Mouse (Mus musculus): ENCODE data around the gene Lpcat3. TPM values are rescaled to one million over a fixed set of nuclear protein-coding genes. Genes with fewer than 3 reads are reported as not detected.

The Lpcat3 gene
- polyA plus RNA-seq, 1 experiment from 2014 or later: 45.7 TPM

DNA sequence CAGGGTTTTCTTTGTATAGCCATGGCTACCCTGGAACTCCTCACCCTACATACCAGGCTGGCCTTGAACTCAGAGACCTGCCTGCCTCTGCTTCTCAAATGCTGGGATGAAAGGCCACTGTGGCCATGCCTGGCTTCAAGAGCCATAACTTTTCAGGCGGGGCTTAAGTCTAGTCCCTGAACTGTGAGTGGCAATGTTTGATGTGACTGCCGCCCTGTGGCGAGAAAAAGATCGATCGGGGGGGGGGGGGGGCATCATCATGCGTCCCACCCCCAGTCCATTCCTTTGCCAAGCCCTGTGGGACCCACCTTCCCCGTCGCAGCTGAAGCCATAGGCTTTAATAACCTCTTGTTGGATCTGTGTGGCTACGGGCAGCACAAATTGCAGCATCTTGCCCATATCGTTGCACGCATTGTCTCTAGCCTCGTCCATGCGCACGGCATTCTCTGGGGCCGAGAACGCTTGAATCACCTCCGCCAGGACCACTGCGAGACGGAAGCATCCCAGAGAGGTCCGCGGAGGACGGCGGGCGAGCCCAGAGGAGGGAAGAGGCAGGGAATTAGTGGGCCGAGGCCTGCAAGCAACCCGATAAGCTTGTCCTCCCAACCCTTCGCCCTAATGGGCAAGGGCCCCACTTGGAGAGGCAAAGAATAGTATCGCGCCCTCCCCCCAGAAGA is 77.5 kb downstream of the Lpcat3 start:
- Histone ChIP-seq H3K36me3 (peaks cover 41% of the 10 kb centered on the region), H3K4me3 (peak overlapping the region; percentile 66), H3K9me3 (replicated peaks) (no peaks in the 10 kb centered on the region), H3K27me3 (ENCODE audit: low read depth, poor library complexity, severe bottlenecking) (no peaks in the 10 kb centered on the region), H3K27ac (peak overlapping the region; percentile 98), H3K4me1 (peaks cover 44% of the 10 kb centered on the region)
- DNase-seq (ENCODE audit: low spot score): no peak
- 1% methylated on average over 29 of the region's 29 CpGs for WGBS

DNA sequence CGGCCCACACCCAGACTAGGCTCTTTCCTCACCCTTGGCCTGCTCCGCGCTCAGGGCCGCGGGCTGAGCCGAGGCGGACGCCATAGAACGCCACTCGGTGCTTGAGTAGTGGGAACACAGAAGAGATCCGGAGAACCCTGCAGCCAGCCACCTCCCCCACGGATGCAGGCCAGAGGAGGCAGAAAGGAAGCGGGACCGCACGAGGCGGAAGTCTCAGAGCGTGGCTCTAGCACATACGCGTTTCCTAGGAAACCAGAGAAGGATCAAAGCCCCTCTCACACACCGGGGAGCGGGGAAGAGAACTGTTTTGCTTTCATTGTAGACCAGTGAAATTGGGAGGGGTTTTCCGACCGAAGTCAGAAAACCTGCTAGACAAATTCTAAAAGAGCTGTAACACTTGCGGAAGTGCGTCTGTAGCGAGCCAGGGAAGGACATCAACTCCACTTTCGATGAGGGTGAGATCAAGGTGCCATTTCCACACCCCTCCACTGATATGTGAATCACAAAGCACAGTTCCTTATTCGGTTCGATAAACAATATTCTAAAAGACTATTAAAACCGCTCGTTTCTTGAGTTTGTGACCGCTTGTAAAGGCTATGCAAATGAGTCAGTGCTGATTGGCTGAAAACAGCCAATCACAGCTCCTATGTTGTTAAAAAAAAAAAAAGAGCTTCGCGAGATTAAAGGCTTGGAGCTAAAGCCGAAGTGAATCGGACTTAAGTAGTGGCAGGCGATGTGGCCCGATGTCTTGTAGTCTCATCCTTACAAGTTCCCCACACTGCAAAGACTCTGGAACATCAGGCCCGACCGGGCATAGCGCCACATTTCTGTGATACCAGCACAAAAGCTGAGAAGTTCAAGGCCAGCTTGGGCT is 78.3 kb downstream of the Lpcat3 start, which contains the start of gene Grcc10:
Gene Grcc10, minus strand, starts transcription at position 487 of the 874 bp plus-strand sequence.
- no peaks in the 10 kb centered on the region for H3K27me3 ChIP-seq (ENCODE audit: low read depth, poor library complexity, severe bottlenecking)
- H3K4me1 ChIP-seq: peaks cover 52% of the 10 kb centered on the region
- H3K9me3 ChIP-seq (replicated peaks): no peaks in the 10 kb centered on the region
- peaks cover 41% of the 10 kb centered on the region for H3K36me3 ChIP-seq
- WGBS: under 1% methylated on average over 41 of the region's 41 CpGs
- peak within 1 kb of the TSS; percentile 66 for H3K4me3 ChIP-seq
- peak within 1 kb of the TSS; percentile 98 for H3K27ac ChIP-seq
- DNase-seq (ENCODE audit: low spot score): peak; percentile 93

DNA sequence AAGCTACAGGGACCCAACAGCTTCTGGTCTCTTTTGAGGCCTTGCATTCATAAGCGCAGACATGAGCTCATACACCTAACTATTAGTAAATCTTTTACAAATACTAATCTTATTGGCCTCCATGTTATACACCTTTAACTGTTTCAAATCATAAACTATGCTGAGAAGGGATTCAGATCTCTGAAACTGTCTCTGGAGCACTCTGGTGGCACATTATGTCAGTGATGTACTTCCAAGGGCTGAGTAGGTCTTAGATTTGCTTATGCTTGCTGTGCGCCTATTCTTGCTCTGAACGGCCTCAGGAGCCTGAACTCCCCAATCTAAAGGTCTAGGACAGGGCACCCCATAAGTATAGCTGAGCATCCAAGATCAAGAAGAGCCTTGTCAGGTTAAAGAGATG is 79.0 kb downstream of the Lpcat3 start:
- H3K4me3 ChIP-seq: peak overlapping the region; percentile 66
- H3K36me3 ChIP-seq: peaks cover 47% of the 10 kb centered on the region
- no peaks in the 10 kb centered on the region for H3K9me3 ChIP-seq (replicated peaks)
- H3K27ac ChIP-seq: peak overlapping the region; percentile 98
- no peak for DNase-seq (ENCODE audit: low spot score)
- H3K4me1 ChIP-seq: peaks cover 59% of the 10 kb centered on the region
- 72% methylated on average over 3 of the region's 3 CpGs for WGBS
- H3K27me3 ChIP-seq (ENCODE audit: low read depth, poor library complexity, severe bottlenecking): no peaks in the 10 kb centered on the region

DNA sequence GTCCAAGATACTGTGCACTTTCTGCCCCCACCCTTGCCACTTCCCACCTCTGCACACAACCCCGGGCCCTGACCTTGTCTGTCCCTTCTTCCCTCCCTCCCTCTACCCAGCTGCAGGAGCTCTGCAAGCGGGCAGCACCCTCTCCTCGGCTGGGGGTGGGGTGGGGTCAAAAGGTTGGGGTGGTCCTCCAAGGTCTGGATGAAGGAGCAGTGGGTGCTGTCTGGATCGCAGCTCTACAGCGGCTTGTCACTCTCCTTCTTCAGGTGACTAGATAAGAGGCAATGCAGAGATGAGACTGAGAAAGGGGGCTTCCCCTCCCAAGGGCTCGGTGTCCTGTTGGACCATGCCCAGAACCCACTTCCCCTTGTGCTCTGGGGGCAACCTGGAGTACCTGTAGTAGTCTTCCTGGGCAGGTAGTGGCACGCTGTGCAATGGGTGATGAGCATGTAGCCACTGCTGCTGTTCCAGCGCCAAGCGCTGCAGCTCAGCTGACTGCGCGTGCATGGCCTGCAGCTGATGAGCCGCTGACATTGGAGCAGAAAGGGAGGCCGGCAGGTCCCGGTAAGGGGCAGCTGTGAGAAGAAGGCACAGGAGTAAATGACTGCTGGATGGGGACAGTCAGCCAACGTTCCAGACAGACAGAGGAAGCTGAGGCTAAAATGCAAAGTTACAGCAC is 80.2 kb downstream of the Lpcat3 start:
- H3K9me3 ChIP-seq (replicated peaks): no peaks in the 10 kb centered on the region
- WGBS: 91% methylated on average over 15 of the region's 15 CpGs
- no peak overlapping the region for H3K27ac ChIP-seq
- H3K4me3 ChIP-seq: no peak overlapping the region
- no peaks in the 10 kb centered on the region for H3K27me3 ChIP-seq (ENCODE audit: low read depth, poor library complexity, severe bottlenecking)
- DNase-seq (ENCODE audit: low spot score): no peak
- peaks cover 66% of the 10 kb centered on the region for H3K4me1 ChIP-seq
- peaks cover 58% of the 10 kb centered on the region for H3K36me3 ChIP-seq

DNA sequence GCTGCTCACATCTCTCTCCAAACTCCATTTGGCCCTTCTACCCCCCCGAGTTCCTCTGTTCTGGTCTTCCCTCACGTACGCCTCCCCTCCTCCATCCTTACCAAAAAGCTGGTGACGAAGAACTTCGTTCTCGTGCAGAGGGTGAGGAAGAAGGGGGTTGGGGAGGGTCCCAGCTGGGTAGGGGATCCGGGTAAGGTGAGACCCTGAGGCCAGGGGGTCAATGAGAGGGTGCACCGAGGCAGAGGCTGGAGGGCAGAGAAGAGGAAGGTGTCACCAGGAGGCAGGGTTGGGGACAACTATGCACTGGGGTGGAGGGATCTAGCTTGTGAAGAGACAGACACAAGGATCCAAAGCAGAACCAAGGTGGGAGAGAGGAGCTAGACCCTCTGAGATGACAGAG is 80.8 kb downstream of the Lpcat3 start:
- WGBS: 84% methylated on average over 8 of the region's 8 CpGs
- Histone ChIP-seq H3K4me1 (peaks cover 61% of the 10 kb centered on the region), H3K9me3 (replicated peaks) (no peaks in the 10 kb centered on the region), H3K36me3 (peaks cover 61% of the 10 kb centered on the region), H3K4me3 (no peak overlapping the region), H3K27me3 (ENCODE audit: low read depth, poor library complexity, severe bottlenecking) (no peaks in the 10 kb centered on the region), H3K27ac (no peak overlapping the region)
- DNase-seq (ENCODE audit: low spot score): no peak

DNA sequence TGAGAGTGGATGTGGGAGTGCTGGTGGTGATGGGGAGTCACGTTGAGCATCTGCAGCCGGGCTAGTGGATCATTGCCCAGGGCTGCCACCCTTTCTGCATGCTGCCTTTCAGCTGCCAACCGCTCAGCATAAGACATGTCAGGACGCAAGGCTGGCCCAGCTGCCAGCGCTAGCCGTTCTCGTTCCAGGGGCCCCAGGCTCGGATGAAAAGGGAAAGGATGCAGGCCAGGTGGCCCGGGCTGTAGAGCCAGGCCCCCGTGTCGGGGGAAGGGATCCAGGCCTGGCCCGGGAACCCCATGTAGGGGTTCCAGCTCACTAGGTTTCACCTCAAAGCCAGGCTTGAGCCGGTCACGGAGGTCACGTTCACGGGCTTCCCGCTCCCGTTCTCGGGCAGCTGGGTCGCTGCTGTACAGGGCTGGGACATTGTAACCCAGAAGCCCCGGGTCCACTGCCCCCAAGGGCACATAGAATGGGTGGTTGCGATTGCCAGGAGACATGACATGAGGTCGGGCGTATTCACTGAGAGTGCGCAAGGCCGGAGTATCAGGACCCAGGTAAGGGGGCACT is 82.0 kb downstream of the Lpcat3 start:
- Histone ChIP-seq H3K27ac (peak overlapping the region; percentile 96), H3K9me3 (replicated peaks) (no peaks in the 10 kb centered on the region), H3K36me3 (peaks cover 64% of the 10 kb centered on the region), H3K4me1 (peaks cover 49% of the 10 kb centered on the region), H3K27me3 (ENCODE audit: low read depth, poor library complexity, severe bottlenecking) (no peaks in the 10 kb centered on the region), H3K4me3 (peak overlapping the region; percentile 66)
- no peak for DNase-seq (ENCODE audit: low spot score)
- WGBS: 71% methylated on average over 26 of the region's 26 CpGs

DNA sequence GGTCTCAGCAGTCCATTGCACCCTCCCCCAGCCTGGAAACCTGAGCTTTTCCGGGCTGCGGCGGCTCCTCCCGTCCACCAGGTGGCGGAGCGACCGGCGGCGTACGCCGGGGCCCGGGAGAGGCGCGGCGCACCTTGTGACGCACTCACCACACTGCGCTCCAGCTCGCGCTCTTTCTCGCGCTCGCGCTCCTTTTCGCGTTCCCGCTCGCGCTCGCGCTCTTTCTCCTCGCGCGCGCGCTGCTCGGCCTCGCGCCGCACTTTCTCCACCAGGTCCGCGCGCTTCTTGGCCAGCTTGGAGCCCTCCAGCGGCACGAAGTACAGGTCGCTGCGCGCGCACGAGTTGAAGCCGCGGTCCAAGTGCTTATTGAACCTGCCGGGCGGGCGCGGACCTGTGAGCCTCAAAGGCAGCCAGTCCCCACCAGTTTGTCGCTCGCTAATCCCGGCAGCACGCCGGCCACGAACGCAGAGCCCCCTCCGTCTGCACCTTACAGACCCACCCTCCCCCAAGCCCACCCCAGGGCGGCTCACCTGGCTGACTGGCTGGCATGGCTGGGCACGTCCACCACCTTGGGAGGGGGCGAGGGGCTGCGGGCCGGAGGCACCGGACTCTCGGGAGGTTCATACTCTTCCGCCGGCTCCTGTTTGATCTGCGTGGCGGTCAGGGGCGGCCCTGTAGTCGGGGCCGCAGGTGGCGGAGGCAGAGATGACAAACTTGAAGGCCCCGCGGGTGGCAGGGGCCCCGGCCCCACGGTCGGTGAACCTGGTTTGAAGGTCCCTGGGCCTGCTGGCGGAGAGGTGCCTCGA is 82.9 kb downstream of the Lpcat3 start:
- peaks cover 42% of the 10 kb centered on the region for H3K4me1 ChIP-seq
- H3K36me3 ChIP-seq: peaks cover 72% of the 10 kb centered on the region
- 1% methylated on average over 85 of the region's 85 CpGs for WGBS
- DNase-seq (ENCODE audit: low spot score): peak; percentile 95
- H3K27ac ChIP-seq: peak overlapping the region; percentile 96
- H3K9me3 ChIP-seq (replicated peaks): no peaks in the 10 kb centered on the region
- no peaks in the 10 kb centered on the region for H3K27me3 ChIP-seq (ENCODE audit: low read depth, poor library complexity, severe bottlenecking)
- peak overlapping the region; percentile 66 for H3K4me3 ChIP-seq

DNA sequence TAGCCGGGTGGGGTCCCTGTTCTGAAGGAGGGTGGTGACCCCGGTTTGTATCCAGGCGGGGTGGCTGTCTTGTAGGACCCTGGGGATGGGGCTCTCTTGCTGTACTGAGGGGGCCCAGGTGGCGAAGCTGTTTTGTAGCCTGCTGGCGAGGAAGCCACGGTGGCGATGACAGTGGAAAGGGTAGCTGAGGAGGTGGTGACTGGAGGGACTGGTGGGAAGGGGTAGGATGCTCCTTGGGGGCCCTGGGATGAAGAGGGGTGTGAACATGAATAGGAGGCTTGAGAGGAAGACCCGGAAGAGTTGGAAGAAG is 83.4 kb downstream of the Lpcat3 start:
- H3K9me3 ChIP-seq (replicated peaks): no peaks in the 10 kb centered on the region
- no peak for DNase-seq (ENCODE audit: low spot score)
- H3K4me1 ChIP-seq: peaks cover 42% of the 10 kb centered on the region
- H3K27me3 ChIP-seq (ENCODE audit: low read depth, poor library complexity, severe bottlenecking): no peaks in the 10 kb centered on the region
- 19% methylated on average over 8 of the region's 8 CpGs for WGBS
- H3K4me3 ChIP-seq: peak overlapping the region; percentile 66
- peaks cover 77% of the 10 kb centered on the region for H3K36me3 ChIP-seq
- peak overlapping the region; percentile 96 for H3K27ac ChIP-seq

DNA sequence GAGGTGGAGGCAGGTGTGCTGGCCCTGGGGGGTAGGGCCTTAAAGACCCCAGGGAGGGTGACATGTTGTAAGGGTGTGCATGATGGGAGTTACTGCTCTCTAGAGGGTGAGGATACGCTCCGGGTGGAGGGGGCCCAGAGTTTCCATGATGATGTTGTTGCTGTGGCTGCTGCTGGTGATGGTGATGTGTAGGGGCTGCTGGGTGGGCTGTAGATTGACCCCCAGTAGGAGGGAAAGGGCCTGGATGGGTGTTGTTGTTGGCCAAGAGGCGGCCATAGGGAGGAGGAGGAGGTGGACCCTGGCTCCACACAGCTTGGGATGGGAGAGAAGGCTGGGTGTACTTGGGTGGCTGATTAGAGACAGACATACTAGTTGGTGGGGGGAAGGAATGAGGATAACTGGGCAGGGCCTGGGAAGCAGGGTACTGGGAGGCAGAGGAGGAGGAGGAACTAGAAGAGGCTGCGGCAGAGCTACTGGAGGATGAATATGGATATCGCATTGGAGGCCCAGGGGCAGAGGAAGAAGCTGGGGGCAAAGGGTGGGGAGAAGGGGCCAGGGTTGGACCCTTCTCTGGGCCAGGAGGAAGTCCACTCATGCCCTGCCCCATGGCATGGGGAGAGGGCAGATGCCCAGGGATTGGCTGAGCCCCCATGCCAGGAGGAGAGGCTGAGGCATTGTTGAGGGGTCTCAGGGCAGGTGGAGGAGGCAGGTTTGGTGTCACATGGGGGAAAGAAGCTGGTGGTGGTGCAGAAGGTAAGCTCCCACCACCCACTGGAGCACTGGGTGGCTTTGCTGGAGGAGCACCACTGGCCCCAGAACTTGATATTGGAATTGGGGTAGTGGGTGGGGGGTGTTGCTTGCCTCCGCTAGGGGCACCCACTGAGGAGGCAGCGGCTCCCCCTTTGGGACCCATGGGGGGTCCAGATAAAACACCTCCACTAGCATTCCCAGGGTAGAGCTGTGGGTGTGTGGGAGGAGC is 84.1 kb downstream of the Lpcat3 start:
- peaks cover 80% of the 10 kb centered on the region for H3K36me3 ChIP-seq
- WGBS: 87% methylated on average over 7 of the region's 7 CpGs
- peak overlapping the region; percentile 66 for H3K4me3 ChIP-seq
- H3K4me1 ChIP-seq: peaks cover 37% of the 10 kb centered on the region
- H3K27ac ChIP-seq: peak overlapping the region; percentile 96
- no peaks in the 10 kb centered on the region for H3K27me3 ChIP-seq (ENCODE audit: low read depth, poor library complexity, severe bottlenecking)
- no peak for DNase-seq (ENCODE audit: low spot score)
- H3K9me3 ChIP-seq (replicated peaks): no peaks in the 10 kb centered on the region

DNA sequence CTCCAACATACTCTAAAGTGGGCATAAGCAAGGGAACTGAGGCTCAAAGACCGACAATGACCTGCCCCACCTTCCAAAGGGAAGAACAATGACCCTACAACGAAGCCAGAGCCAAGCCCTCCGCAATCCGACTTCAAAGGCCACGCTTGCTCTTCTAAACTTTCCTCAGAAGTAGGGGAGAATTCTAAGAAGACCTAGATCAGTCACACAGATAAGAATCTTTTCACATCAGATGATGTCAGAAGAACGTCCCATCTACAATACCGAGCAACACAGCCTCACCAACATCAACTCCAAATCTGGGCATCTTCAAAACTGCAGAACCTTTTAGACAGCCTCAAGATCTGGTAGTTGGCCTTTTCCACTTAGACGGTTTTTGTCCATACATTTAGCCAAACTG is 87.6 kb downstream of the Lpcat3 start:
- no peak overlapping the region for H3K27ac ChIP-seq
- H3K27me3 ChIP-seq (ENCODE audit: low read depth, poor library complexity, severe bottlenecking): no peaks in the 10 kb centered on the region
- DNase-seq (ENCODE audit: low spot score): no peak
- WGBS: 85% methylated on average over 8 of the region's 8 CpGs
- no peaks in the 10 kb centered on the region for H3K9me3 ChIP-seq (replicated peaks)
- H3K4me3 ChIP-seq: no peak overlapping the region
- H3K36me3 ChIP-seq: peaks cover 68% of the 10 kb centered on the region
- peaks cover 35% of the 10 kb centered on the region for H3K4me1 ChIP-seq

DNA sequence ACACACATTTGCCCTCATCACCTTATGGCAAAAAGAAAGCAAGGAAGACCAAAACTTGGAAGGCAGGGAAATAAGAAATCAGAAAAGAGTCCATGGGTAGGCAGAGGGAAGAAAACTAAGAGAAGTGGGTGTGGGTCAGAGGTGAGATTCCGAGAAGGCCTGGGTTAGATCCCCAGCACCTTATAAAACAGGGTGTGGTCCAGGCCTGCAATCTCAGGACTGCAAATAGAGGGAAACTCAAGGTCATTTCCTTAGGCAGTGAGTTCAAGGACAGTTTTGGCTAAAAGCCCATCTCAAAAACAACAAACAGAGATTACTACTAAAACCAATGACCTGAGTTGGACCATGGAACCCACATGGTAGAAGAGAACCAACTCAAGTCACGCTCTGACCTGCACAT is 91.0 kb downstream of the Lpcat3 start:
- Histone ChIP-seq H3K36me3 (peaks cover 42% of the 10 kb centered on the region), H3K4me3 (no peak overlapping the region), H3K27me3 (ENCODE audit: low read depth, poor library complexity, severe bottlenecking) (no peaks in the 10 kb centered on the region), H3K27ac (no peak overlapping the region), H3K4me1 (peaks cover 41% of the 10 kb centered on the region), H3K9me3 (replicated peaks) (no peaks in the 10 kb centered on the region)
- 88% methylated on average over 2 of the region's 2 CpGs for WGBS
- DNase-seq (ENCODE audit: low spot score): no peak
